Mouse (Mus musculus) bone marrow, adult 2 months (tissue): Measurements from ENCODE around the gene Rasa3. TPM values are rescaled to one million over a fixed set of nuclear protein-coding genes. Genes with fewer than 3 reads are reported as not detected.

ENCODE experiments used
- H3K27ac ChIP-seq: fragments of 200-500 bp; 2 replicates; pipeline ENCODE4 v1.5.1; 2012; ENCODE audit warnings: low read depth, mild to moderate bottlenecking, control low read depth, inconsistent platforms, low read length; ENCODE audit not compliant: control insufficient read depth, poor library complexity, insufficient read depth
- H3K4me1 ChIP-seq: fragments of 200-500 bp; 2 replicates; pipeline ENCODE4 v1.6.1; 2011; ENCODE audit warnings: low read length; ENCODE audit not compliant: control insufficient read depth, insufficient read depth
- H3K4me3 ChIP-seq: fragments of 200-500 bp; replicated peaks from 2 replicates; pipeline ENCODE3; 2011; ENCODE audit warnings: mild to moderate bottlenecking, low read depth, low read length, control low read depth; ENCODE audit not compliant: control insufficient read depth
- CTCF ChIP-seq: fragments of 200-500 bp; IDR thresholded peaks from 2 replicates; pipeline ENCODE4 v1.5.1; 2011; ENCODE audit warnings: low read length, control low read depth; ENCODE audit not compliant: control insufficient read depth, insufficient read depth
- POLR2A ChIP-seq: fragments of 200-500 bp; IDR thresholded peaks from 2 replicates; pipeline ENCODE4 v1.6.1; 2011; ENCODE audit warnings: low read depth, mild to moderate bottlenecking, control low read depth, low read length, borderline replicate concordance; ENCODE audit not compliant: control insufficient read depth
- WGBS: fragments of 180-500 bp; shearing (Covaris S2); methylation state at CpG from one replicate; pipeline ENCODE4 v1.1.7; 2018; 5-methylcytosine and 5-hydroxymethylcytosine counted together
- polyA plus RNA-seq: library from polyadenylated mRNA; stranded (reverse); fragments of >200 nt; gene quantifications from 2 replicates; pipeline ENCODE4 v1.2.4, GENCODE M21; 2011; ENCODE audit warnings: low replicate concordance; ENCODE audit not compliant: missing spikeins, insufficient read depth, insufficient read length

Rasa3 gene
- polyA plus RNA-seq, 1 experiment: 136 TPM

DNA sequence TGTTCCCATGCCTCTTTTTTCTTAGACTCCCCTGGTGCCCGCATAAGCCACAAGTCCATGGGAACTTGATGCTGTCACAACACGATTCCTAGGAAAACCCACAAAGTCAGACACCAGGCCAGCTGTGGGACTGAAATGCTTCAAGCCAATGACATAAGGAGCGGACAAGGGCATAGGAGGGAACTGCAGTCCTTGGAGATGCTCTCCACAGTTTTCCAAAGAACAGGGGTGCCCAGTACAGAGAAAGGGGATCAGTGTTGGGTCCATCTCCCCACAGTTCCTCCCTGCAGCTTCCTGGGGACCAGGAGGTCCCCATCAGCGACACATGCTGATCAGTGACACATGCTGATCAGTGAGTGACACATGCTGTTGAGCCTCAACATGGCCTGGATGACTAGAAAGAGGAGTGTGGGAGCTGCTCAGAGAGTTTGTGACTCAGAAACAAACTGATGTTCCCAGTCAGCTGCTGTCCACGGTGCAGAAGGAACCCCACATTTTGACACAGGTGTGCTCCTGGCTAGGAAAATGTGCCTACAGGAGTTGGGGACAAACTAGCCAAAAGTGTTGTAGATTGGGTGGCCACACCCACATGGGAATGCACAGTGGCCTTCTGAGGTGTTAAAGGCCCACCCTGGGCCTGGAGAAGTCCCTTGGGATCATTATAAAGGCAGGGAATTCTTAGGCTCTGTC is 52.0 kb downstream of the Rasa3 start:
- H3K4me1 ChIP-seq: peaks cover 2% of the 10 kb centered on the region; the same call in 1 of the 2 replicates
- H3K27ac ChIP-seq: no peak overlapping the region
- no peak for TF ChIP-seq POLR2A
- TF ChIP-seq CTCF: no peak
- no peak overlapping the region for H3K4me3 ChIP-seq
- WGBS: 71% methylated on average over 5 of the region's 5 CpGs

DNA sequence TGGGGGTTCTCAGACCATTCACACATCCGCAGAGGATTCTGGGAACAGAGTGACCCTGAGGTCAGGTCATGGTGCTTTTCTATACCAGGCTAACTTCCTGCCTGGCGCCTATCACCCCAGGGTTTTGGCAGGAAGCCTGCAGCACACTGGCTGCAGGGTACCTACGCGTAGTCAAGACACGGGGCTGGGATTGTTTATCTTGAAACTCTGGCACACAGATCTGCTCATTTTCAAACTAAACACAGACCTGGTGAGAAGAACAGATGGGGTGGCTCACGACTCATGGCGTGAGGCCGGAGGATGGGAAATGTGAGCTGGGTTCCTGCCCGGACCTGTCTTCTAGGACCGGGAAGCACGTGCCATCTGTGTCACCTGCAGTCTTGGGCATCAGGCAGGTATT is 52.5 kb downstream of the Rasa3 start:
- 50% methylated on average over 11 of the region's 11 CpGs for WGBS
- H3K4me1 ChIP-seq: peaks cover 2% of the 10 kb centered on the region; the same call in 1 of the 2 replicates
- TF ChIP-seq POLR2A: no peak
- TF ChIP-seq CTCF: no peak
- no peak overlapping the region for H3K4me3 ChIP-seq
- no peak overlapping the region for H3K27ac ChIP-seq

DNA sequence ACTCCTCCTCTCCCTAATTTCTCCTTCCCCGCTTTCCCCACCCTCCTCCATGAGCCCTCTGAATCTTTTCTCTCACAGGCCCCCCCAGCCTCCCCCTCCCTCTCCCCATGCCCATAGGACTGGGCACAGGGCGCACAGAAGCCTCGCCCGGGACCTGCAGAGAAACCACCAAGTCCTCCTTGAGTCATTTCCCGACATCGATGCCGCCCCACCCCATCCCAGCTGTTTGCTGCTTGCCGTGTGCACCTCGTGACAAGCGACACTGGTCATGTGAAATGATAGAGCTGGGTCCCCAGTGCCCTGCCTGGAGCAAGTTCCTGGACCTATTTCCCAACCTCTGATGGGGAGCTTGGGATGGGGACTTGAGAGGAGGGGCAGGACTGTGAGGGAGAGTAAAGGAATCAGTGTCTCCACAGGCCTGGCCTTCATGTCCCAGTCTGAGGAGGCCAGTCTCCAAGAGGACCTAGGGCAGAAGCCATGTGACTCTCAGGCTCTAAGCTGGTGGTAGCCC is 53.4 kb downstream of the Rasa3 start:
- TF ChIP-seq POLR2A (no peak), CTCF (no peak)

DNA sequence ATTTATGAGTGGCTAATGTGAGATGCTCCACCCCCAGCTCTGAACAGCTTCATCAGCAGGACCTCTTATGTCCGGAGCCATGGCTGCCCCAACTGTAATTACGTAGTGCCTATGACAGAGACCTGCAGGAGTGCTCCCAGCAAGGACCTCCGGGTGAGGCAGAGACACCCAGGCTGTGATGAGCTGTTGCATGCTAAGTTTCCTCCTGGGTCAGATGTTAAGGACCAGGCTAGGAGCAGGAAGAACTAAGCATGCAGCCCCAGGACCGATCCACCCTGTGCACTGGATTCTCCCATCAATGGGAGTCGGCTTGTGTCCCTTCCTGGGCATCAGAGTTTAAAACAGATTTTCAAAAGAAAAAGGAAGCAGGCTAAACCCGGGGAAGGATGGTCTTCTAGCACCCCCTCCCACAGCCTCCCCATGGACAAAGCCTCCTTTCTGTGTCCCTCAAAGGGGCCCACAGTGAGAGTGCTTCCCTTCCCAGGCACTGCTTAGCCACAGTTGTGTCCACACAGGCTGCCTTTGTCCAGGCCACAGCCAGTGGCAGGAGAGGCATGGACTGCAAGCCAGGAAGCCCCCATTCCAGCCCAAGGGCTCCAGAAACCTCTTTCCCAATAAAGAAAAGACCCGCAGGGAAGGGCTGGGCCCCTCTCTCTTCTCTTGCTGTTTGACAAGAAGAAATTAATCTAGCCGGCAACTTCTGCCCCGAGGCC is 54.2 kb downstream of the Rasa3 start:
- TF ChIP-seq CTCF (no peak), POLR2A (no peak)
- H3K4me1 ChIP-seq: peaks cover 2% of the 10 kb centered on the region; the same call in 1 of the 2 replicates
- H3K4me3 ChIP-seq: no peak overlapping the region
- H3K27ac ChIP-seq: no peak overlapping the region
- WGBS: 61% methylated on average over 9 of the region's 9 CpGs

More for the DNA sequence above, 53.4 kb downstream of the Rasa3 start:
- 5% methylated on average over 10 of the region's 10 CpGs for WGBS
- Histone ChIP-seq H3K4me3 (no peak overlapping the region), H3K4me1 (peaks cover 2% of the 10 kb centered on the region; the same call in 1 of the 2 replicates), H3K27ac (peak overlapping the region; percentile 27; the same call in 1 of the 2 replicates)

DNA sequence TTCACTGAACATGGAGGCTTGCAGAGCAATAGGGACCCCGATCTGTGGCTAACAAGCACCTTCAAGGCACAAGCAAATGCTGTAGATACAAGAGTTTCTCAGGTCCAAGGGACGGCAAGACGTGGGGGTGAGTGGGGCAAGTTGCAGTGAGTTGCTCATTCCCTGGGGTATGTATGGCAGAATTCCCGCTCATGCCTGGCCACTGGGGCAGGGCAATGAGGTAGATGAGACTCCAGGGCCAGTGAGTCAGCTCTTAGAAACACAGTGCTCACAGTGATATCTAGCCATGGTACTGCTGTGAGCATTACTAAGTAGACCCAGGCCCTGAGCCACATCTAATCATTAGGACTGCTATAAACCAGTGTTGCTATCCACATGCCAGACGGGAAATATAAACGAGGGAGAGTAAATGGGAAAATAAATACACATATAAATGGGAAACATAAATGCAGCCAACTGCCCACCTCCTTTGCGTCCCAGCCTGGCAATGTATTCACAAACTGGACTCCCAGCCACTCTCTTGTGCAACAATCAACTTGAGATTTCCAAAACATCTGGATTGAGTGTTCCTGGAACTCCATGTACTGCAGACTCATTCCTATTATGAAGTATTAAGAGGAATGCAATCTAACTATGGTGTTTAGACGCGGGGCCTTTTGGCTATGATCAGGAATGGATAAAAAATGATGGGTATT is 57.0 kb downstream of the Rasa3 start:
- 86% methylated on average over 9 of the region's 9 CpGs for WGBS
- no peak overlapping the region for H3K27ac ChIP-seq
- H3K4me1 ChIP-seq: no peaks in the 10 kb centered on the region; the same call in 1 of the 2 replicates
- H3K4me3 ChIP-seq: no peak overlapping the region
- no peak for TF ChIP-seq CTCF
- no peak for TF ChIP-seq POLR2A

DNA sequence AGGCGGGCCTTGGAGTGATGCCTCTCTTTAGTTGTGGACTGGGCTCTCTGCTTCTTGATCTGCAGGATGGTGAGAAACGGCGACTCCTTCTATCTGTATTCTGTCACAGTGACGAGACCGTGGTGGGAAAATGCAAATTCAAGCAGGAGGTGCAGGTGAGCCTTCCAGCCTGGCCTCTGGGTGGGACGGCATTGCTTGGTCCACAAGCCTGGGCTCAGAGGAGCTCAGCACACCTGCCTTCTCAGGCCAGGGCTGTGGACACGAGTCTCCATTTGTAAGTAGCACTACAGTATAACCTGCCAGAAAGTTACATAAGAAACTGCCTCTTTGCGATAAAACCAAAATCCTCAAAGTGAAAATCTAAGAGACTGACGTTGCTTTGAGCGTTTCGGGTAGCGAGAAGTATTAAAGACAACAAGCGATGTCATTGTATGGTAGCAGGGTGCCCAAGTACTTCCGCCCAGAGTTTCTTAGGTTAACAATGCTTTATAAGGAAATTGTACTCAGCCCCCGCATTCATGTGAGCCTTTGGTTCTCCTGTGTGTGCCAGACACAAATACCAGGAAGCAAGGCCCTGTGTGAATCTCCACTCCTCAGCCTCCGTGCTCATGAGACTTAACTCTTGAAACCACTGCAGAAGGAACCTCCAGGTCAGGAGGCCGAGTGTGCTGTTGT is 60.4 kb downstream of the Rasa3 start:
- WGBS: 71% methylated on average over 17 of the region's 17 CpGs
- TF ChIP-seq POLR2A (no peak), CTCF (no peak)
- no peak overlapping the region for H3K4me3 ChIP-seq
- H3K27ac ChIP-seq: no peak overlapping the region
- H3K4me1 ChIP-seq: no peaks in the 10 kb centered on the region; the same call in 1 of the 2 replicates

DNA sequence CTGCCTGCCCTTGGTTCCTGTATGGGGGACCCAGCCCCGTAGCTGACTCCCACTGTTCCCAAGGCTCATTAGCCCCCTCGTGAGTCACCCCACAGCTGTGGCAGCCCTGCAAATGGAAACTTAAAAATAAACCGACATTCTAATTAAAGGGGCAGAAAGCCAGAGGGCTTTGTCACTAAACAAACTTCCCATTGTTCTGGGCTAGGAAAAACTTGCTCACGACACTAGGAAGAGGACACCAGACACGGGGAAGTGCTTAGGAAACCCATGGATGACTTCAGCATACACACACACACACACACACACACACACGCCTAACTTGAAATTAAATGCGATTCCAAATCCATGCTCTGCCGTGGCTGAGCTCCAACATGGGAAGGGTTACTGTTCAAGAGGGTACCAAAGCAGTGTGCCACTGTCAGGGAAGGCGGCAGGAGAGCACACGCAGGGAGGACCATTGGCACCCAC is 62.4 kb downstream of the Rasa3 start:
- 78% methylated on average over 10 of the region's 10 CpGs for WGBS
- H3K4me3 ChIP-seq: no peak overlapping the region
- H3K27ac ChIP-seq: no peak overlapping the region
- no peak for TF ChIP-seq POLR2A
- no peak for TF ChIP-seq CTCF
- no peaks in the 10 kb centered on the region; the same call in 1 of the 2 replicates for H3K4me1 ChIP-seq

DNA sequence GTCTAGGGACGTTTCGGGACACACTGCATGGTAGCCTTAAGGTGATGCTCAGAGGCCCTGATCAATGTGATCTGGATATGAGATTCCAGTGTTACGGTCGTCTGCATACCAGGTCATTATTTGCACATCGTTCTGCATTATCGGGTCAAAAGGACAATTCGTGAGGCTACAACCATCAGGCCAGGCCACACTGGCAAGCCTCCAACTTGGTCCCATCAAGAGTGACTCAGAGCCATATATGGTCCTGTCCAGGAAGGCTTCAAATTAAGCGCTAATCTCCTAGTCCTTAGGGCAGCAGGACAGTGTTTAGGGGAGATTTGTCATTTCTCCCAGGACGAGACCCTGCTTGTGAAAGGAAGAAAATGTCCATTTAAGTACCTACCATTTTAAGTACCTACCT is 63.3 kb downstream of the Rasa3 start:
- WGBS: 90% methylated on average over 9 of the region's 9 CpGs
- TF ChIP-seq POLR2A (no peak), CTCF (no peak)
- H3K4me1 ChIP-seq: no peaks in the 10 kb centered on the region; the same call in 1 of the 2 replicates
- H3K4me3 ChIP-seq: no peak overlapping the region
- no peak overlapping the region for H3K27ac ChIP-seq
